Mouse (Mus musculus) megakaryocyte, adult 5-6 weeks (primary cell): ENCODE measurements around the gene Gm49027. TPM values are rescaled to one million over a fixed set of nuclear protein-coding genes. Genes with fewer than 3 reads are reported as not detected.

Experiments used
- ATAC-seq: 2 replicates; pipeline ENCODE4 v1.8.0; 2016; ENCODE audit warnings: mild to moderate bottlenecking, inconsistent platforms; ENCODE audit not compliant: poor library complexity, severe bottlenecking
- total RNA-seq, 2 experiments: library from RNA; stranded (forward) in 1 of 2; stranded (reverse) in 1 of 2; fragments of 153-499, 151-499 nt in 1 of 2; fragments of 221-1000, 200-1000 nt in 1 of 2; gene quantifications; 2 replicates each; pipeline versions ENCODE4 v1.2.3 to v1.2.4; 2015 to 2017

Gm49027 gene
- total RNA-seq, 2 experiments from 2014 or later: 0.09 TPM; not detected in 1

DNA sequence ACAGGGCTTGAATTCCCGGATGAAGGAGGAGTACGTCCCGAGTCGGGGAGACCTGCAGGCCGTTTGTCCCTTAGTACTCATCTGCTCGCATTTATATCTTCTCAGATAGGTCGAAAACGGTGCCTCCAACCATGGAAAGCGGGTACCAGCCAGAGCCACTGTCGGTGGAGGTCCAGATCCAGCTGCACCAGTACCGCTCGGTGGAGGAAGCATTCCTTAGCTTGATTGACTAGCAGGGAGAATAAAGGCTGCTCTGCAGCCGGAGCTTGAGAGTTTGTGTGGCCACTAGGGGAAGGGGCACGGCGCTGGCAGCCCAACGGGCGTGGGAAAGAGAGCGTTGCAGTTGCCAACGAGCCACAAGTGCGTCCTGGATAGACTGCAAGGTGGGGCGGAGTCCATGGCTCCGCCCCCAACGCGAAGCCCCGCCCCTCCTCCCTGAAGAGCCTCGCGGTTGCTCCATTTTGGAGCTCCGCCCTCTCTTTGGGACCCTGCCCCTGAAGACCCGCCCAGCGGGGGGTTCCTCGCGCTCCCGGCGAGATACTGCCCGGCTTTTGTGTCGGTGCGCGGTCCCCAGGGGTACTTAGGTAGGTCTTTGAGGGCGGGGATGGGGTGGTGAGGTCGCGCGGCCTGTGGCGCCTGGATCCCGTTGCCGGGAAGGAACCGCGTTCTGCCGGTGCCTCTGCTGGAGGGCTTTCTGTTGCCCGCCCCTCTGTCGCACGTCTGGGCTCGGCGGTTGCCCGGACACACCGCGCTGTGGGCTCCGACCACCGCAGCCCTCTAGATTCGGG lies 17.2 kb downstream of the Gm49027 start:
- ATAC-seq: peak; percentile 75

DNA sequence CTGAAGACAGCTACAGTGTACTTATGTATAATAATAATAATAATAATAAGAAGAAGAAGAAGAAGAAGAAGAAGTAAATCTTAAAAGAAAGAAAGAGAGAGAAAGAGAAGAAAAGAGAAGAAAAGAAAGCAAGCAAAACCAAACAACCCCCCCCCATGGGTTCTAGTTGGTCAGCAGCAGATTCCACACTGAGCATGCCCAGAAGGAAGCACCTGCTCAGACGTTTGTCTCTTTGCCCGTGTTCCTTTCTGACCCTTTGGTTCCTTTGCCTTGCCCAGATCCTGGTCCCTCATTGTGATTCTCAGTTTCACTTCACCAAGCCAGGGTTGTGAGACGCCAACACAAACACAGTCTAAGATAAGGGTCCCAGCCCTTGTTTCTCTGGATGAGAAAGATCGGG lies 23.3 kb downstream of the Gm49027 start:
- no peak for ATAC-seq

DNA sequence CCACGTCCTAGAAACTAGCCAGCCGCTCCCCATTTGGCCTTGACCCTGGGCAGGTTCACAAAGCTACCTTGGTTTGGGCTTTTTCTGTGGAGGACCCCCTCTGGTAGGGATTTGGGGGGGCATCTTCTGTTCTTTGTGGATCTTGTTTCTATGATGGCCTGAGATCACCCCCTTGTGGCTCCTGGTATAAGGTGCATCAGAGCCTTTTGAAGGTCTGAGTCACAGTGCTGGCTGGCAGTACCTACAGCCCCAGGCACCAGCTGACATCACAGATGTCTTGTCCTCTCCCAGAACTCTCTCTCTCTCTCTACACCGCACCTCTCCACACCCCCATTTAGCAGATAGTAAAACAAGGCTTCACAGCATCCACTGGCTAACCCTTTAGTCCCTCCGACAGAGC lies 25.6 kb downstream of the Gm49027 start:
- no peak for ATAC-seq

DNA sequence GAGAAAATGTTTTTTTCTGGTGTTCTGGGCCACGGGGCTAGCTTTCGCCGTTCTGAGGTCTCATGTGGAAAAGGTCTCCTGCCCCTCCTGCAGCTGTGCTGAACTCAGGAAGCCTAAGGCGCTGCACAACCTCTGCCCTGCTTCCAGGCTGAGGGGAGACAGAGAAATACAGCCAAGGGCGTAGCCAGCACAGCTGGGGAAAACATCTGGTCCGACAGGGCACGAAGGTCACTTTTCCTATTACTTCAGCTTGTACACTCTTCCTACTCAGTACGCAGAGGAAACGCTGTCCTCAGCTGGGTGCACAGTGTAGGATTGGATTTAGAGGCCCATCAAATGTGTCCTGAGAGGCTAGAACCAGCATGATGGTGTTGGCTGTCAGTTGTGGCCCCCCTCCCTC lies 35.4 kb downstream of the Gm49027 start:
- ATAC-seq: no peak

DNA sequence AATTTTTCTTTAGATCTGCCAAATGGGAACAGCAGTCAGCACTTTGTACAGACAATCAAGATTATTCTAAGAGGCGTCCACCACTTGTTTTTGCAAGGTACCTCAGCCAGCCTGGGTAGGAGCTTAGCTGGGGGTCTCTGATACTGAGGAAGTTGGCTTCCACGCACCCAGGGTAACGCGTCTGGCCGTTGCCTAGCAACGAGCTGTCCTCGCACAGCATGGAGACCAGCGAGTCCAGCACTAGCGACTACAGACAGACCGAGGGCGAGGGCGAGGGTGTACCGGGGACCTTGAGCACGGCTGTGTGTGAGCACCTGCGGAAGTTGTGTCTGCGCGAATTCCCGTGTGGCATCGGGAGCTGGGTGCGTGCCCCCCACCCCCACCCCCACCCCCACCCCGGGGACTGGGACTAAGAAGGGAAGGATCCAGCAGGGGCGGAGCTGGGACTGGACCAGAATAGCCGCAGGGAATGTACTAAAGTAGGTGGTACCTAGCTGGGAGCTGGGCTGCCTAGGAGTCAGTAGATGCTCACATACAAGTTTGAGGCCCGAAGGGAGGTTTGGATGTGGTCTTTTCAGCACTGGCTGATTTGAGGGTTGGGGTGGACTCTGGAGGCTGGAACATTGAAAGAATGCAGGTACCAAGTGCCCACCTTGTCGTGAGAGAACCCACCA lies 36.0 kb downstream of the Gm49027 start, which contains the start of the genes Lrrc43 and Il31:
TSS of gene Lrrc43 (plus strand) at position 194 of the 674 bp plus-strand sequence.
TSS of gene Il31 (minus strand) at position 378 of the 674 bp plus-strand sequence.
- ATAC-seq: no peak

DNA sequence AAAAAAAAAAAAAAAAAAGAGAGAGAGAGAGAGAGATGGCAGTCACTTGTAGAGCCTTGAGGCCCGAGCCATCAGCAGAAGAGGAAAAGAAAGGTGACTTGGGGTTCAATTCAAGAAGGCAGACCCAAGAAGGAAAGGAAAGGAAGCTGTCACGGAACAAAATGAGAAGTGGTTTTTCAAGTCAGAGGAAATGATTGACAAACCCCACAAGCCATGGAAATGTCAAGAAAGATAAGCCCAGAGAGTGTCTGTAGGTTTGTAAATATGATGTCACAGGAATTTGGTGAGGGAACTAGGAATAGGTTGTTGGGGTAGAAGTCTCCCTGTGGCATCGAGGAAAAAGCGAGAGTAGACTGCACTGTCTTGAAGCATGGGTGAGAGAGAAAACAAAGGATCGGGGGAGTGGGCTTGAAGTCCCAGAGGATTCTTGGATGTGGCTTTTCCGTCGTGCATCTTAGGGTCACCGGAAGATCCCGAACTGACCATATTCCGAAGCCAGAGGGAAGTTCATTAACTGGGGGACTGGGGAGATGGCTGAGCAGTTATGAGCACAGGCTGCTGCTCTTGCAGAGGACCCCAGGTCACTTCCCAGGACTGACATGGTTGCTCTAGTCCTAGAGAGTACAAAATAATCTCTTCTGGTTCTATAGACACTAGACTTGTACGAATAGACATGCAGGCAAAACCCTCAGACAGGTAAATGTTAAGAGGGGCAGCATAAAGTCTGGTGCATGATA lies 37.5 kb downstream of the Gm49027 start:
- peak; percentile 77 for ATAC-seq

DNA sequence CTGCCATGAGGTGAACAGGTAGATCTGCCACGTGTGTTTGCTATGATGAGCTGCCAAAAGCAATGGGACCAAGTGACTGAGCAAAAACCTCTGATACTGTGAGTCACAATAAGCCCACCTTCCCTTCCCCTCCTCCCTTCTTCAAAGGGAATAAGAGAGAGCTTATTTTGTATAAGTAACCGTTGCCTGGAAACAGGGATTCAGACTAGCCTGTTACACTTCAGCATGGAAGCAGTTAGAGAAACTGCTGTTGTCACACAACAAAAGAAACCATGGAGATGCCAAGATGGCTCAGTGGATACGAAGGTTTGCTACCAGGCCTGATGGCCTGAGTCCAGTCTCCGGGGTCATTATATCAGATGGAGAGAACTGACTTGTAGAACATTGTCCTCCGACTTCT lies 51.5 kb downstream of the Gm49027 start:
- no peak for ATAC-seq

DNA sequence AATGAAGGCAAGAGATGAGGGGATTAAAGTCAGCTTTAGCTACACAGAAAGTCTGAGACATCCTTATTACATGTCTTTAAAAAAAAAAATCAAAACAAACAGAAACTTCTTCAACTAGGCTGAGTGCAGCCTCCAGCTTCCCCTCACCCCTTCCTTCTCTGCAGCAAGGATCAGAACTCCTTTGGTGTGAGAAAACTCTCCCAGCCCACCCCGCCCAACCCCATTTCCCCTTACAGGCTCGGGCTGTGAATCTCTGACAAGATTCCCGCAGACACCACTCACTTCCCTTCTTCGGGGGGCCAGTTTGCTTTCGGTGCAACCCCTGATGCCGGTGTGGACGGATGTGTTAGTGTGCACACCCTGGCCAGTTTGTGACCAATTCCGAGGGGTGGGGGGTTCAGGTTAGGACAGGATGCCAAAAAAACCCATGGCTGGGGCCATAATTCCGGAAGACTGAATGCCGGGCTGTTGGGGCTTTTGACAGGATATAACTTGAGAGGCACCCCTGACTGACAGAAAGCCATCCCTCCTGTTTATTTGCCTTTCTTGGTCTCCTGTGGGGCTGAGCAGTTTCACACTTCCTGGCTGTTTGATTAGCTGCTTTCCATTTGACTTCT lies 54.4 kb downstream of the Gm49027 start:
- peak; percentile 38; the same call in 1 of the 2 replicates for ATAC-seq

DNA sequence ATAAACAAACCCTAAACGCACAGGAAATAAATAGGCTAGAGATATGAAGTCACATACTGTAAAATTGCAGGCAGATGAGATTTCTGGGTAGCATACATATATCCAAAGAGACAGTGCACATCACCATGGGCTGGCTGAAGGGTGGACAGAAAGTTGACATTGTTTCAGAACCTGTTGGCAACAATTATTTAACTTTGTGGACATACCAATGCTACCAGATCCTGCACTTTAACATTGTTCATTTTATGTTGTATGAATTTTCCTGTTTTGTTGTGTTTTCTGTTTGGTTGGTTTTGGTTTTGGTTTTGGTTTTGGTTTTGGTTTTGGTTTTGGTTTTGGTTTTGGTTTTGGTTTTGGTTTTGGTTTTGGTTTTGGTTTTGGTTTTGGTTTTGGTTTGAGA lies 60.6 kb downstream of the Gm49027 start:
- no peak for ATAC-seq

Other genes with a start within 250 kb of the Gm49027 start
- 3.8 and 4.0 TPM in 2 replicates for gene Bcl7a, start 181.7 kb downstream of the Gm49027 start, total RNA-seq (2015)
- 3.8 and 4.7 TPM in 2 replicates for gene Bcl7a, start 181.7 kb downstream of the Gm49027 start, total RNA-seq (2017)
- gene Mlxip, start 130.7 kb downstream of the Gm49027 start, total RNA-seq (2015): 37.0 and 40.0 TPM in 2 replicates
- 11.7 and 15.9 TPM in 2 replicates for gene Mlxip, start 130.7 kb downstream of the Gm49027 start, total RNA-seq (2017)
- not detected in 2 replicates for gene Lrrc43, start 36.2 kb downstream of the Gm49027 start, total RNA-seq (2015)
- gene Lrrc43, start 36.2 kb downstream of the Gm49027 start, total RNA-seq (2017): not detected in 2 replicates
- not detected in 2 replicates for gene Il31, start 36.0 kb downstream of the Gm49027 start, total RNA-seq (2015)
- gene Il31, start 36.0 kb downstream of the Gm49027 start, total RNA-seq (2017): not detected in 2 replicates
- not detected in 2 replicates for gene B3gnt4, start 15.0 kb downstream of the Gm49027 start, total RNA-seq (2015)
- not detected in 2 replicates for gene B3gnt4, start 15.0 kb downstream of the Gm49027 start, total RNA-seq (2017)
- 18.1 and 19.6 TPM in 2 replicates for gene Diablo, start 1.3 kb downstream of the Gm49027 start, total RNA-seq (2015)
- 28.3 and 31.8 TPM in 2 replicates for gene Diablo, start 1.3 kb downstream of the Gm49027 start, total RNA-seq (2017)
- 22.7 and 23.3 TPM in 2 replicates for gene Vps33a, start 47.5 kb upstream of the Gm49027 start, total RNA-seq (2015)
- gene Vps33a, start 47.5 kb upstream of the Gm49027 start, total RNA-seq (2017): 29.5 and 35.5 TPM in 2 replicates
- 45.5 and 46.9 TPM in 2 replicates for gene Clip1, start 159.1 kb upstream of the Gm49027 start, total RNA-seq (2015)
- 96.0 and 126 TPM in 2 replicates for gene Clip1, start 159.1 kb upstream of the Gm49027 start, total RNA-seq (2017)
- 43.9 and 65.3 TPM in 2 replicates for gene Zcchc8, start 195.6 kb upstream of the Gm49027 start, total RNA-seq (2015)
- 122 and 197 TPM in 2 replicates for gene Zcchc8, start 195.6 kb upstream of the Gm49027 start, total RNA-seq (2017)
- gene Rsrc2, start 223.9 kb upstream of the Gm49027 start, total RNA-seq (2015): 109 and 132 TPM in 2 replicates
- gene Rsrc2, start 223.9 kb upstream of the Gm49027 start, total RNA-seq (2017): 193 and 248 TPM in 2 replicates
- gene Kntc1, start 224.2 kb upstream of the Gm49027 start, total RNA-seq (2015): 31.9 and 34.2 TPM in 2 replicates
- 36.1 and 41.8 TPM in 2 replicates for gene Kntc1, start 224.2 kb upstream of the Gm49027 start, total RNA-seq (2017)